Mouse (Mus musculus): ENCODE data around the gene Fam107b.

Gene Fam107b

DNA sequence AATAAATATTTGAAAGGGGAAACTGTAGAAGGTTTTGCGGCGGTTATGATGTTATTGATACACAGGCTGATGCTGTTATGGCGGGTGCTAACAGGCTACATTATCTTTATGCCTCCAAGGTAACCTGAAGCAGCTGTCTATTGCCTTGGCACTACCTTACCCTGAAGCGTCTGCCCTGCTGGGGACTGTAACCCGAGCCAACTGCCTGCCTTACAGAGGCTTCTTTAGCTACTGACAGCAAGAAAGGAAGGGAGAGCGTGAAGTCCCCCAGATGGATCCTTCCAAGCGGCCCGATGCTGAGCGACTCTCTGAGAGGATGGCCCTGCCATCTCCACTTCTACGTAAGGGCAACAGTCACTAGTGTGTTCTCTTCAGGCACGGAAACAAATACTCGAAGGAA is at the start of gene Fam107b:
Fam107b (plus strand) TSS at position 303 of the 400 bp plus-strand sequence.
- no peak for DNase-seq

DNA sequence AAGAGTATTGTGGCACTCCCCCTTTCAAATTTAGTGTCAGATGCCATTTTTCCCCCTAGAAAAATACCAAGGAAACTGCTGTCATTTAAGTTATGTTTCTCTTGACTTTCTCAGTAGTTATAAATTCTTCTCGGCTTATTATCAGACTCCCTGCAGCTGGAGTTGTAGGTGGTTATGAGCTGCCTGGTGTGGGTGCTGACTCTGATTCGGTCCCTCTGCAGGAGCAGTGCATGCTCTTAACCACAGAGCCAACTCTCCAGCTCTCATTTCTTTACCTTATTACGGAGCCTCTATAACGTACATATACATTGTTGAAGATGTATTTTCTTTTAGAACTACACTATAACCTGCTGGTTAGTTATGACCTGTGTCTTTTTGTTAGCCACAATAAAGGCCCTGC is 47.7 kb upstream of the Fam107b start:
- DNase-seq, result no peak

DNA sequence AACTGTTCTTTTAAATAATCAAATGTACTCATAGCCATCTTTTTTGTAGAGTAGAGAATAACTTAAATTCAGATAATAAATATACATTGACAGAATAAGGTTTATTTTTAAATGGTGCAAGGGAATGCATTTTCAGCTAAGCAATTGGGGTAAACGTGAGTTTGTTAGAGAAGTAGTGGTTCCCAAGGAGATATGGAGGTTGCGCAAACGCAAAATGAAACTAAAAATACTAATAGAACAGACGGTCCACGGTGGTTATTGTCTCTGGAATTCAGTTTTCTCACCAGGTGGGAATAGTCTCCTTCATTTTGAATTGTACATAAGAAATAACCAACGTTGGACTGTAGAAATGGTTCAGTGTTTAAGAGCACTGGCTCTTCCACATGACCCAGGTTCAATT is 44.0 kb upstream of the Fam107b start:
- DNase-seq, result no peak

DNA sequence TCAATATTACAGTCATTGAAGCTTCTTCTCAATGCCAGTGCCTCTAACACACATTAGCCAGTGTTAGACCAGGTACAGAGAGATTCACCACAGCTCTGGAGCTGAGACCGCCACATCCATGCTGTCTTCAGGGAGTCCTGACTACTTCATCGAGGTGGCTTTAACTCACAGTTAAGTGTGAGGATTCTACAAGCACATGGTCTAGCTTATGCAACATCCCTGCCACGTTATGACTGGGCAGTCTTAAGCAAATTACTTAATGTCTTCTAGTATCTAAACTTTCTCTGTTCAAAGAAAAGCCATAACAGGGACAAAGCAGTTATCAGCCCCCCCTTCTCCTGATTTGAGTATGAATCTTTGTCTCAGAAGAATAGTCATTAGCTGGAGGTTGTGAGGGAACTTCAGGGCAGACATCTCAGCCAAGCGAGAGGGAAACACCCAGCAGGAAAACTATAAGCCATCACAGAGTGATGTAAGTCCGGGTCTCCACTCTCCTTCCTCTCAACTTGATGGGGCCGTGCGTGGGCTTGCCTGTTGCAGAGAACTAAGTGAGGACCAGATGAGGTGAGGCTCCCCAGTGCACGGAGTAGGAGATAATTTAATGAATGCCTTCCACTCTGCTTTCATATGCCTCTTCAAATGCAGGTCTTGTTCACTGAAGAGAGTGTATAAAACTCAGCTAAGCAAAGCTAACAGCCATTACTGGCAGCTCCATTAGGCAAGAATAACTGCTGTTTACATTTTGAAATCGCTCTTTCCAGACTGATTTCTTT is 28.8 kb upstream of the Fam107b start:
- DNase-seq, result no peak

DNA sequence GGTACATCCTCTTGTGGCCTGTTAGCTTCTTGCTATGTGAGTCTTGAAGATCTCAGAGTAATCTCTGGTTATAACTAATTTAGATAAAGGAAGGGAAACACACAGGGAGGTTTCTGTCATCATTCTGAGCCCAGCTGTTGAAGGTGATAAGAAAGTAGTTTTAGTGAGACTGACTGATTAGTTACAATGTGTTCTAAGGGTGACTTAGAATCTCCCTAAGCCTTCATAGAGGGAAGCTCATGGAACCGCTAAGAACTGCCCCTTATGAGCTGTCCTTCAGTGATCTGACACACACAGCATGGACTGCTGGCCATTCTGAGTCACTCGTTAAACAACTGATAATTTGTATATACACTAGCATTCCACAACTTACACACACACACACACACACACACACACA is 24.2 kb upstream of the Fam107b start:
- DNase-seq, result no peak

GRCm38 (mm10) chr2:3546588-3546987 is 23.7 kb upstream of the Fam107b start:
- DNase-seq, result peak; percentile 75

- DNase-seq, result no peak
These were observed 318 bp downstream of the Fam107b start for GRCm38 (mm10) chr2:3570606-3571005.

- DNase-seq, result no peak
These were observed 3.6 kb downstream of the Fam107b start for GRCm38 (mm10) chr2:3573883-3574282.

- no peak for DNase-seq
These were observed 4.9 kb downstream of the Fam107b start for GRCm38 (mm10) chr2:3575140-3575539.

DNA sequence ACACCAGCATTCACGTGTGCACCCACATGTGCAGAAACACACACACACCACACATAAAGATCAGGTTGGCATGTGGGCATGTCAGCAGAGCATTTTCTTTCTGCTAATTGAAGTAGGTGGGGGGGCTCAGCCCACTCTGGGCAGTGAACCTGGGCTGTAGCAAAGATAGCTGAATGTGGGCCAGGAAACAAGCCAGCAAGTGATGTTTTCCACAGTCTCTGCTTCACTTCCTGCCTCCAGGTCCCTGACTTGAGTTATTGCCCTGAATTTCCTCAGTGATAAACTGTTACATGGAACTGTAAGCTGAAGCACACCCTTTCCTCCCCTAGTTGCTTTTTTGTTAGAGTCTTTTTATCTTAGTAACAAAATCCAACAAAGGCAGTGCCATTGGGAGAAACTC is 6.1 kb downstream of the Fam107b start:
- DNase-seq, result peak; percentile 8

GRCm38 (mm10) chr2:3577216-3577615 is 6.9 kb downstream of the Fam107b start:
- DNase-seq, result no peak

GRCm38 (mm10) chr2:3578180-3578902 is 8.1 kb downstream of the Fam107b start:
- DNase-seq, result no peak

- no peak for DNase-seq
These were observed 9.1 kb downstream of the Fam107b start for GRCm38 (mm10) chr2:3579316-3579902.

DNA sequence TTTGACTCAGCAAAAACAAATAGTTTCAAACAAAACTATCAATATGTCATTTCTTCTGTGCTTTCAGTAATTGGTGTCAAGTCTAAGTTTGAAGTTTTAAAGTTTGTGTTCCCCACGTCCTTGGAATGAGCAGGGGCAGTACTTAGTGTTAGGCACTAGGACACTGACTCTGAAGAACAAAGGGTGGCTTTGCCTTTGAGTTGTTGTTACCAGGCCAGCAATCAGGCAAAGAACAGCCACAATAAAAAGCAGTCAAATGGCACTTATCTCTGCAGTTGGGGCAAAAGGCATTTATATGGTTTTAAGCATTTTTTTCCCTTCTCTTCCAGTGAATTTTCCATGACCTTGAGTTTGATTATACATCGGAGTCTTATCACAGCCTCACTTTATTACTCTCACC is 12.5 kb downstream of the Fam107b start:
- DNase-seq, result no peak

GRCm38 (mm10) chr2:3585231-3585783 is 15.0 kb downstream of the Fam107b start:
- DNase-seq, result no peak

GRCm38 (mm10) chr2:3590086-3590915 is 20.0 kb downstream of the Fam107b start:
- DNase-seq, result no peak

DNA sequence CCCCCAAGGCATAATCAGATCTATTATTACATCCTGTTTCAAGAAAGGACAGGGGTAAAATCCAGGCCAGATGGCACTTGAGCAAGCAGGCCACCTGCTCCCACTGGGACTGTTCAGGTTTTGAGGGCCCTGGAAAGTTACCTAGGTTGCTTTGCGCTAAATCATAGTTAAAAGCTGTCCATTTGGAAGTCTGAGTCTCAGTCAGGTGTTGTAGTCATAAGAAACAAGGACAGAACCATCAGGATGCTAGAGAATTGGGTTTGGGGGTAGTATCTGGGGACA is 20.6 kb downstream of the Fam107b start:
- no peak for DNase-seq

DNA sequence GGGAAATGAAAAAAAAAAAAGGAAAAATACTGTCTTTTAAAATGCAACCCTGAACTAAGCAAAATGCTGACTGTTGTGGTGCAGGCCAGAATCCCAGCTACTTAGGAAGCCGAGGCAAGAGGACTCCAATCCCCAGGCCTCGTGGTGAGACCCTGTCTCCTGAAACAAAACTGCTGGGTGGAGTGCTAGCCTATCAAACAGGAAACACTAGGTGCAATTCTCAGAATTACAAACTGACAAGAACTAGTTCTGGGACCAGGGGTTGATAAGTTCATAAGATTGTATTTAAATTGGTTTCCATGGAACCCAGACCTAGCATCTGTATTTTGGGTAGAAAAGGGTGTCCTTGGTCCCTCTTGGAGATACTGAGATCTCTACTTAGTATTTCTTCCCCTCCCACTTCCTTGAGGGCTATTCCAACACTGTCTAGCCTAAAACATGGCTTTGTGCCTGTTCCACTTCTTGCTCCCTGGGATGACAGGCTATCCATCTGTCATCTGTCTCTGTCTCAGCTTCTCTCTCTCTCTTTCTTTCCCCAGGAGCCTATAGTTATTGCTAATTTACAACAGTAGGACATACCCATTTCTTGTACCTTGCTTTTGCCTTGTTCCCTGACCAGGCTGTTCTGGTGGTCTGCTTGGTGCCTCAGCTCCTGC is 24.5 kb downstream of the Fam107b start:
- DNase-seq, result no peak

DNA sequence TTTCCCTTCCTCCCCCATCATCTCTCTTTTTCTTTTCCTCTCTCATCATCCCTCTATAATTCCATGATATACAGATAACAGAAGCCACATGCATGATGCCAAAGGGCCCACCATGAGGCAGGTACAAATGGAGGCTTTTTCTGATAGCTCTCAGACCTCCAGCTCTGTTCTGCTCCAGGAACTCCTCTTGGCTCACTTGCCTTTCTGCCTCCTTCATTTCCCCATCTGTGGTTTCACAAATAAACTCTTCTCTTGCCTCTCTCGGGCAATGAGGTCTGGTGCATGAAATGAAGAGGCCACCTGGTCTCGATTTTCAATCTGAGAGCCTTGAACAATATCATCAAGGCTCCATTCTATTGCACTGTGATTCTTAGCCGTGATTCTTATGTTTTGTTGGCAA is 30.1 kb downstream of the Fam107b start:
- DNase-seq, result no peak

DNA sequence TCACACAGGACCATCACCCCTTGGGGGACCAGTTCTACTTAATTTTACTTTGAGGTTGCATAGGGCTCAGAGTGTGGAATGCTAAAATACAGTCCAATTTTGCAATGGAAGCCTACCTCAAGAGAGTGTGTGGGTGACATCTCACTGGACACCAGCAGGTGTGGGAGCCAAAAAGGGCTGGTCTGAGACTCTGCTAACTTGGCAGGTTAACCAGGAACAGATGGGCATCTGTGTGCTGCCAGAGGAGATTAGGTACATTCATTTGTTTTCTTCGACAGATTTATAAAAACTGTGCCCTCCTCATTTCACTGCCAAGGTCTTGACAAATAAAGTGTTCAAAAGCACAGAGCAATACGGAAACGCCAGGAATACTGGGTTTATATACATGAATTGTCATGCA is 32.3 kb downstream of the Fam107b start:
- no peak for DNase-seq

GRCm38 (mm10) chr2:3603181-3603580 is 32.9 kb downstream of the Fam107b start:
- DNase-seq, result no peak

All from thymus, postnatal 14 days (tissue).